Mouse (Mus musculus) lung, postnatal 0 days (tissue): ENCODE data around the gene Bcl2.

Experiments used
- CTCF ChIP-seq: IDR thresholded peaks from 2 replicates; pipeline ENCODE4 v1.5.1; 2016; ENCODE audit warnings: antibody characterized with exemption, mild to moderate bottlenecking
- EP300 ChIP-seq: IDR thresholded peaks from 2 replicates; pipeline ENCODE4 v1.6.1; 2016; ENCODE audit warnings: antibody characterized with exemption, mild to moderate bottlenecking, control low read depth

DNA sequence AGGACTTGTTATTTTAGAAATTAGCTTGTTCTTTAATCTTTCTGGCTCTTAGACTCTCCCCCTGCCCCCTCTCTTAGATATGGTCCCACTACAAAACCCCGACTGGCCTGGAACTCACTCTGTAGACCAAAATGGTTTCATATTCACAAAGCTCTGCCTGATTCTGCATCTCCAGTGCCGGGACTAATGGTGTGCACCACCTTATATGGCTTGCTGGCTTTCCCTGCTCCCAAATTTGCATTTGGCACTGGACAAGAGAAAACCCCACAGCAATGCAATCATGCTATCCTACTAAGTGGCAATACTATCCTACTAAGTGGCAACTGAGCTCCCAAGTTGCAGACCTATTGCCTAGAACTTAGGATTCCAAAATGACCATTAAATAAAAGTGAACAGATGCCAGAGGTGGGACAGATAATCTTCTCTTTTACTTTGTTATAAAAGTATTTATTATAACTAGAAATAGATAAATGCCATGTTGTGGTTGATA, 154.9 kb downstream of the Bcl2 start:
- TF ChIP-seq CTCF (no peak), EP300 (no peak)
